Mouse (Mus musculus) G1E (cell line): ENCODE results near the gene Ppp1r27. TPM values are rescaled to one million over a fixed set of nuclear protein-coding genes. Genes with fewer than 3 reads are reported as not detected.
A peak's percentile ranks its signal among the peaks of the same experiment; 100 is the strongest.
"Not testable (repeated sequence)": the region's sequence is repeated elsewhere in the genome, so short reads cannot be mapped to it uniquely, and the experiment has no call there.

Experiments used
- ATAC-seq: 2 replicates; pipeline ENCODE4 v1.8.0; 2016; ENCODE audit warnings: mild to moderate bottlenecking; ENCODE audit not compliant: insufficient number of reproducible peaks, poor library complexity, low FRiP score, severe bottlenecking; ENCODE audit errors: extremely low read depth
- DNase-seq: peaks from one replicate; pipeline ENCODE4 v3.0.0; 2012; ENCODE audit warnings: low spot score
- H3K27me3 ChIP-seq: 2 replicates; pipeline ENCODE4 v1.6.1; 2012; ENCODE audit warnings: mild to moderate bottlenecking, low read length, inconsistent platforms; ENCODE audit not compliant: insufficient read depth
- H3K36me3 ChIP-seq: replicated peaks from 2 replicates; pipeline ENCODE3; 2012; ENCODE audit warnings: mild to moderate bottlenecking, inconsistent platforms
- H3K4me1 ChIP-seq: 2 replicates; pipeline ENCODE4 v1.6.1; 2012; ENCODE audit warnings: low read depth, low read length, inconsistent platforms, mixed read lengths; ENCODE audit not compliant: insufficient read depth
- H3K4me3 ChIP-seq: 2 replicates; pipeline ENCODE4 v1.5.1; 2012; ENCODE audit warnings: low read depth, mild to moderate bottlenecking, inconsistent platforms, low read length, moderate library complexity, mixed read lengths
- H3K9me3 ChIP-seq: replicated peaks from 2 replicates; pipeline ENCODE4 v1.6.1; 2012; ENCODE audit warnings: inconsistent platforms
- CTCF ChIP-seq: IDR thresholded peaks from 2 replicates; pipeline ENCODE4 v1.5.1; 2012; ENCODE audit warnings: low read depth, low read length, inconsistent platforms, mixed read lengths
- GATA1 ChIP-seq: IDR thresholded peaks from 2 replicates; pipeline ENCODE4 v1.6.1; 2012; ENCODE audit warnings: borderline replicate concordance, low read length, inconsistent platforms, mixed read lengths
- GATA2 ChIP-seq: IDR thresholded peaks from 2 replicates; pipeline ENCODE4 v1.6.1; 2012; ENCODE audit warnings: low read depth, low read length, inconsistent platforms, borderline replicate concordance
- POLR2AphosphoS5 ChIP-seq: IDR thresholded peaks from 2 replicates; pipeline ENCODE4 v1.6.1; 2012; ENCODE audit warnings: low read depth, low read length, inconsistent platforms; ENCODE audit not compliant: insufficient replicate concordance
- TAL1 ChIP-seq: conservative IDR thresholded peaks from 2 replicates; pipeline ENCODE4 v1.6.1; 2012; ENCODE audit warnings: low read depth, low read length, inconsistent platforms, mixed read lengths
- polyA plus RNA-seq: library from polyadenylated mRNA; stranded (reverse); fragments of >175 nt; gene quantifications from 2 replicates; pipeline ENCODE4 v1.2.3, GENCODE M21; 2012
- total RNA-seq, 2 experiments: library from RNA; stranded (forward) in 1 of 2; stranded (reverse) in 1 of 2; fragments of 200-1000 nt in 1 of 2; fragments of >200 nt in 1 of 2; fragmentation: Nextera tagmentation in 1 of 2; gene quantifications; 2 replicates each; pipeline ENCODE4 v1.2.3; 2014 to 2017

Ppp1r27 gene
- total and polyA plus RNA-seq, 3 experiments, result not detected

GRCm38 (mm10) chr11:120520498-120520897 is 30.4 kb downstream of the Ppp1r27 start:
- ATAC-seq, result no peak

DNA sequence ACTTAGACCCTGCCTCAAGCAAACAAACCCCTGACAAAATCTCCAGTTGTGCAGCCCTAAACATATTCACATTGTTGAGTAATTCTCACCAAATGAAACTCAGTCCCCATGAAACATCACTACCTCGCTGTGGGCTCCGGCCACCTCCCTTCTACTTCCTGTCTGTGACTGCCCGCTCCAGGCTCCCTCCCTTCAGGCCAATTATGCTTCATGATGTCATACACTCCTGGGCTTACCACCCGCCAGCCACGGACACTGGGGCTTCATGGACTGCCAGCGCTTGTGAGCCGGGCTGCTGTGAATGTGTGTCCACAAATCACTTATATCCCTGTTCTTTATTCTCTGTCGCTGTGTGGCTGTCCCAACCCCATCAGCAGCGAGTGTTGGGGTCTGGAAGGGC is 31.2 kb downstream of the Ppp1r27 start:
- H3K4me3 ChIP-seq, result no peak overlapping the region
- no peak for ATAC-seq
- no peaks in the 10 kb centered on the region for H3K36me3 ChIP-seq
- H3K9me3 ChIP-seq, result no peaks in the 10 kb centered on the region; the same call in 1 of the 2 replicates
- no peak for TF ChIP-seq TAL1
- TF ChIP-seq GATA2, result no peak
- TF ChIP-seq CTCF, result no peak
- no peak for TF ChIP-seq POLR2AphosphoS5
- TF ChIP-seq GATA1, result no peak
- H3K27me3 ChIP-seq, result peaks cover 42% of the 10 kb centered on the region
- H3K4me1 ChIP-seq, result peaks cover 26% of the 10 kb centered on the region
- DNase-seq, result no peak

More at GRCm38 (mm10) chr11:120520498-120520897, 30.4 kb downstream of the Ppp1r27 start:
- Histone ChIP-seq H3K36me3 (no peaks in the 10 kb centered on the region), H3K27me3 (peaks cover 42% of the 10 kb centered on the region), H3K9me3 (no peaks in the 10 kb centered on the region; the same call in 1 of the 2 replicates), H3K4me3 (no peak overlapping the region), H3K4me1 (peaks cover 27% of the 10 kb centered on the region)
- DNase-seq, result no peak
- TF ChIP-seq GATA1 (no peak), GATA2 (no peak), CTCF (no peak), TAL1 (no peak), POLR2AphosphoS5 (no peak)

GRCm38 (mm10) chr11:120518558-120518957 is 32.4 kb downstream of the Ppp1r27 start:
- peaks cover 36% of the 10 kb centered on the region for H3K27me3 ChIP-seq
- DNase-seq, result no peak
- TF ChIP-seq GATA2, result no peak
- no peak for ATAC-seq
- no peak overlapping the region for H3K4me3 ChIP-seq
- no peaks in the 10 kb centered on the region; the same call in 1 of the 2 replicates for H3K9me3 ChIP-seq
- peaks cover 30% of the 10 kb centered on the region for H3K4me1 ChIP-seq
- no peaks in the 10 kb centered on the region for H3K36me3 ChIP-seq

GRCm38 (mm10) chr11:120518027-120518426 is 32.9 kb downstream of the Ppp1r27 start:
- H3K9me3 ChIP-seq, result no peaks in the 10 kb centered on the region; the same call in 1 of the 2 replicates
- peaks cover 33% of the 10 kb centered on the region for H3K4me1 ChIP-seq
- peaks cover 31% of the 10 kb centered on the region for H3K27me3 ChIP-seq
- H3K36me3 ChIP-seq, result no peaks in the 10 kb centered on the region
- DNase-seq, result no peak
- no peak overlapping the region for H3K4me3 ChIP-seq
- ATAC-seq, result no peak
- TF ChIP-seq CTCF, result no peak
- TF ChIP-seq TAL1, result no peak
- TF ChIP-seq GATA2, result no peak

GRCm38 (mm10) chr11:120517147-120517546 is 33.8 kb downstream of the Ppp1r27 start:
- Histone ChIP-seq H3K36me3 (no peaks in the 10 kb centered on the region), H3K9me3 (no peaks in the 10 kb centered on the region; the same call in 1 of the 2 replicates), H3K4me3 (no peak overlapping the region), H3K4me1 (peaks cover 36% of the 10 kb centered on the region), H3K27me3 (peaks cover 25% of the 10 kb centered on the region)
- ATAC-seq (no peak), DNase-seq (no peak)
- TF ChIP-seq CTCF (no peak), GATA2 (no peak), TAL1 (no peak), POLR2AphosphoS5 (no peak), GATA1 (no peak)

DNA sequence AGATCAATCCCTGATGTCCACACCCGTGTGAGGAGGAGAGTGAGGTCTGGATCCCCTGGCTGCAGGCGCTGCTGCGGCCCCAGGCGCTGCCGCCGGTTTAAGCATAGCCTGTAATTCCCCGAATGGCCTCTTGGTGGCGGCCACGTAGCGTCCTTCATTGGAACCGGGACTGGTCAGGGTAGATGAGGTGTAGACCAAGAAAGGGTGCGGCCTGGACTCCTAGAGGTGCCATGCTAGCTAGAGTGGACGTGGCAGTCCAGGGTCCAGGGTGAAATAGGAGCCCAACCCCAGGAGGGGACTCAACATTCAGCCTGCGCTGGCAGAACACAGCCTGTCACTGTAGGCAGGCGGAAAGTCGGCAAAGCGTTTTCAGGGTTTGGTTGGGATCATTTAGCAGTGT is 35.3 kb downstream of the Ppp1r27 start:
- peaks cover 45% of the 10 kb centered on the region for H3K4me1 ChIP-seq
- TF ChIP-seq CTCF, result peak; percentile 85
- no peak for TF ChIP-seq POLR2AphosphoS5
- peak; percentile 54 for DNase-seq
- no peaks in the 10 kb centered on the region; the same call in 1 of the 2 replicates for H3K9me3 ChIP-seq
- no peaks in the 10 kb centered on the region for H3K36me3 ChIP-seq
- H3K27me3 ChIP-seq, result peaks cover 14% of the 10 kb centered on the region; the same call in 1 of the 2 replicates
- no peak overlapping the region for H3K4me3 ChIP-seq
- peak; percentile 45; the same call in 1 of the 2 replicates for ATAC-seq

- DNase-seq, H3K27me3 ChIP-seq, H3K4me3 ChIP-seq, H3K36me3 ChIP-seq, ATAC-seq, H3K9me3 ChIP-seq: not testable (repeated sequence)
- H3K4me1 ChIP-seq, result peaks cover 51% of the 10 kb centered on the region
These were observed 36.7 kb downstream of the Ppp1r27 start for GRCm38 (mm10) chr11:120514262-120514661.
